Mouse (Mus musculus) erythroblast, embryonic 14.5 days (primary cell): ENCODE measurements around the gene 1700009N14Rik.

Experiments used
- GATA1 ChIP-seq: IDR thresholded peaks from 2 replicates; pipeline ENCODE4 v1.6.1; 2012; ENCODE audit warnings: low read length, inconsistent platforms, mixed read lengths
- TAL1 ChIP-seq: IDR thresholded peaks from 3 replicates; pipeline ENCODE4 v1.6.1; 2012; ENCODE audit warnings: low read length, inconsistent platforms, mixed read lengths

- TF ChIP-seq GATA1 = no peak
- no peak for TF ChIP-seq TAL1
Measured at GRCm38 (mm10) chr4:39474291-39474690, 24.2 kb downstream of the 1700009N14Rik start.
